Mouse (Mus musculus) midbrain, embryonic 15.5 days (tissue): ENCODE measurements around the gene Cnnm1. TPM values are rescaled to one million over a fixed set of nuclear protein-coding genes. Genes with fewer than 3 reads are reported as not detected.

ENCODE experiments used
- ATAC-seq: fragments of 200-750 bp; cut with Nextera tagmentation; replicated peaks from 2 replicates; pipeline ENCODE4 v1.8.0; 2017; ENCODE audit warnings: moderate TSS enrichment
- H3K27ac ChIP-seq: fragments of 300-500 bp; sonication (generic); 2 replicates; pipeline ENCODE4 v1.5.1; 2015; ENCODE audit warnings: mild to moderate bottlenecking, inconsistent platforms
- H3K27me3 ChIP-seq: fragments of 300-500 bp; sonication (generic); replicated peaks from 2 replicates; pipeline ENCODE4 v1.6.1; 2015; ENCODE audit warnings: inconsistent platforms
- H3K36me3 ChIP-seq: fragments of 300-500 bp; sonication (generic); replicated peaks from 2 replicates; pipeline ENCODE4 v1.6.1; 2015; ENCODE audit warnings: inconsistent platforms
- H3K4me1 ChIP-seq: fragments of 300-500 bp; sonication (generic); 2 replicates; pipeline ENCODE4 v1.6.1; 2015; ENCODE audit warnings: inconsistent platforms
- H3K4me2 ChIP-seq: fragments of 300-500 bp; sonication (generic); 2 replicates; pipeline ENCODE4 v1.6.1; 2015; ENCODE audit warnings: inconsistent platforms, mild to moderate bottlenecking, moderate library complexity
- H3K4me3 ChIP-seq: fragments of 300-500 bp; sonication (generic); 2 replicates; pipeline ENCODE4 v1.5.1; 2015; ENCODE audit warnings: mild to moderate bottlenecking, inconsistent platforms
- H3K9ac ChIP-seq: fragments of 300-500 bp; sonication (generic); 2 replicates; pipeline ENCODE4 v1.6.1; 2015; ENCODE audit warnings: mild to moderate bottlenecking, inconsistent platforms
- H3K9me3 ChIP-seq: fragments of 300-500 bp; sonication (generic); 2 replicates; pipeline ENCODE4 v1.6.1; 2016; ENCODE audit warnings: inconsistent platforms
- WGBS: fragments of 180-500 bp; shearing (Covaris S2); methylation state at CpG from one replicate; pipeline ENCODE4 v1.1.7; 2015; ENCODE audit warnings: mixed read lengths; 5-methylcytosine and 5-hydroxymethylcytosine counted together
- polyA plus RNA-seq: library from polyadenylated mRNA; unstranded; fragments of >200 nt; fragmentation: Nextera tagmentation; extraction: Ambion mirVana; gene quantifications from 2 replicates; pipeline ENCODE4 v1.2.1, GENCODE M21; 2015

Gene Cnnm1
- polyA plus RNA-seq, result 2.1 and 3.3 TPM in 2 replicates

DNA sequence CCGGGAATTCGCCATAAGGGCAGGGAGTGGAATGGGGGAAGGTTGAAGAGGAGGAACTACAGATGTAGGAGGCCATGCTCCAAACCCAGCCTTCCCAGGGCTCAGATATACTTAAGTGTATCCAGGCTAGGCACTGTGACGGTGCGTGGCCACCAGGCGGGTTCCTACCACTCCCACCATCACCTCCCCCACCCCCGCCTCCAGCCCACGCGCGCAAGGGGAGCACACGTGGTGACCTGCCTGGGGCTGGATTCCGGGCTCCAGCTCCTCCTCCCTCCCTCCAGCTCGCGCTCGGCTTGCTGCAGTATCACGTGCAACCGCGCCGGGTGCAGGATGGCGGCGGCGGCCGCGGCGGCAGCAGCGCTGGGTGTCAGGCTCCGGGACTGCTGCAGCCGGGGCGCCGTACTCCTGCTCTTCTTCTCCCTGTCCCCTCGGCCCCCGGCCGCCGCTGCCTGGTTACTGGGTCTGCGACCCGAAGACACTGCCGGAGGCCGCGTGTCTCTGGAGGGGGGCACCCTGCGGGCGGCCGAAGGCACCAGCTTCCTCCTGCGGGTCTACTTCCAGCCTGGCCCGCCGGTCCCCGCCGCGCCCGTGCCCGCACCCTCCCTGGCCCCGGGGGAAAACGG lies at the start of gene Cnnm1:
Gene Cnnm1 (plus strand): TSS at position 325 of the 626 bp plus-strand sequence.
- H3K4me1 ChIP-seq, result peaks cover 15% of the 10 kb centered on the region
- peak within 1 kb of the TSS; percentile 81 for H3K27ac ChIP-seq
- H3K27me3 ChIP-seq, result peaks cover 12% of the 10 kb centered on the region
- H3K4me3 ChIP-seq, result peak within 1 kb of the TSS; percentile 81
- 1% methylated on average over 51 of the region's 51 CpGs for WGBS
- H3K4me2 ChIP-seq, result peak within 1 kb of the TSS; percentile 97
- peak; percentile 91 for ATAC-seq
- H3K9ac ChIP-seq, result peak within 1 kb of the TSS; percentile 66
- no peaks in the 10 kb centered on the region for H3K9me3 ChIP-seq
- H3K36me3 ChIP-seq, result no peaks in the 10 kb centered on the region

DNA sequence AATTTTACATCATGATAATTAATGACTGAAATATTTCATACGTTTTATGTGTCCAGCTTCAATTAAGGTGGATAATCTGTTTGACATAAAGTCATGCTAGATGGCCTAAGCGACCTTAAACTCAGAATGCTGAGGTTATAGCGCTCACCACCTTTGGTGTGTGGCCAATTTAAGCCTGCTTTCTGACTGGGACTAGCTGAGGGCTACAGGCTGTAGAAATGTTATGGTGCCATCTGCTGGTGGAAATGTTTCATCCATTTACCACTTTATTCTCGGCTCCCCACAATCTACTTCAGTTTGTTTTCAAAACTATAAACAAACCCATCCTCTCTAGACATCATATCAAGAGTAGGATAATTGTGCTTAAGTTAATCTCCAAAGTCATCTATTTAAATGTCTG lies 43.9 kb upstream of the Cnnm1 start:
- no peaks in the 10 kb centered on the region for H3K36me3 ChIP-seq
- peak; percentile 75; the same call in 1 of the 2 replicates for ATAC-seq
- H3K9ac ChIP-seq, result no peak overlapping the region
- no peaks in the 10 kb centered on the region for H3K4me1 ChIP-seq
- H3K27ac ChIP-seq, result no peak overlapping the region
- peaks cover 3% of the 10 kb centered on the region; the same call in 1 of the 2 replicates for H3K27me3 ChIP-seq
- no peak overlapping the region for H3K4me2 ChIP-seq
- 6% methylated on average over 4 of the region's 4 CpGs for WGBS
- H3K4me3 ChIP-seq, result no peak overlapping the region
- H3K9me3 ChIP-seq, result no peaks in the 10 kb centered on the region

DNA sequence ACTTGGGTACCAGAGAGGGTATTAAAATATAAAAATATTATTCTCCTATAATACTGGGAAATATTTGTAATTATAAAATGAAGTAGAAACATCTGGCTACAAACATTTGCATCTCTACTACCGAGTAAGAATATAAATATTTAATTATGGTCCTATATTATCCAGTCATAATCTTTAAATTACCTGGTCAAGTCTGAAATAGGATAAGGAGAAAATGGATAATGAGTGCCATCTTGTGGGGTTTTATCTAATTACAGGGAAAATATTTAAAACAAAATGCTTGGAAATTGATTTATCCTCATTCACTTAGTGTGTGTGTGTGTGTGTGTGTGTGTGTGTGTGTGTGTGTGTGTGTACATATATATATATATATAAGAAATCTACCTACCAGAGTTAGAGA lies 33.1 kb upstream of the Cnnm1 start:
- 30% methylated on average over 1 of the region's 1 CpGs for WGBS
- Histone ChIP-seq H3K9me3 (no peaks in the 10 kb centered on the region), H3K27ac (no peak overlapping the region), H3K4me2 (no peak overlapping the region), H3K4me3 (no peak overlapping the region), H3K27me3 (no peaks in the 10 kb centered on the region), H3K4me1 (no peaks in the 10 kb centered on the region), H3K9ac (no peak overlapping the region), H3K36me3 (no peaks in the 10 kb centered on the region)
- ATAC-seq, result no peak

DNA sequence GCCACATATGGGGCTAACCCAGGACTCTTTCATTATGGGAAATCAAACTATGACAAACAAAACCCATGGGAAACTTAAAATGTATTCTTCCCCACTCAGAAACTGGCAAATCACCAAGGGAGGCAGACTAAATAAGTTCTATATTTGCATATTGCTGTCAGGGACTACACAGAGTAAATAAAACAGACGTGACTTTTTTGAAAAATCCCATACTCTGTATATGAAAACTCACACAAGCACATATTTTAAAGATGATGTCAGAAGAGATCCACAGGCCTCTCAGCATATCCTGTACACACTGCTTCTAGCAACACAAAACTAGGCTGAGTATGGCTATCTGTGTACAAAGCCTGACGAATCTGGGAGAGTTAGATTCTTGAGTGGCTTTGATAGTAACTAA lies 24.7 kb upstream of the Cnnm1 start:
- H3K27ac ChIP-seq, result no peak overlapping the region
- no peak overlapping the region for H3K4me3 ChIP-seq
- no peak overlapping the region for H3K9ac ChIP-seq
- no peak overlapping the region for H3K4me2 ChIP-seq
- H3K27me3 ChIP-seq, result no peaks in the 10 kb centered on the region
- no peaks in the 10 kb centered on the region for H3K9me3 ChIP-seq
- no peaks in the 10 kb centered on the region for H3K36me3 ChIP-seq
- H3K4me1 ChIP-seq, result no peaks in the 10 kb centered on the region
- ATAC-seq, result no peak
- WGBS, result 71% methylated on average over 2 of the region's 2 CpGs

DNA sequence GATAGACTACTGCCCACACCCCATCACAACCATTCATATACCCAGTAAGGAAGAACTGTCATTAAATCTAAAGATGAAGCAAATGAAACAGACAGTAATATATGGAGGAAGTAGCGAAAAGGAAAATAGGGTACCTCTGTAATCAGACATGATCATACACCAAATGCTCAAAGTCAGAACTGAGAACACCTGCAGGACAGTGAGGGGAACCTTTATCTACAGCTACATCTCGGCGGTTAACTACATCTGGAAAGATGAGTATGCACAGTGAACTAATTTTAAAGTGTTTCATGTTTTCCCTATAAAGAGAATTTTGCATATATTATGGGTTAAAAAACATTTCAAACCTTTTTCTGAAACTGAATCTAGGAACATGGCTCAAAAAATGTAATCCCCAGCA lies 19.7 kb upstream of the Cnnm1 start:
- Histone ChIP-seq H3K27me3 (no peaks in the 10 kb centered on the region), H3K4me1 (no peaks in the 10 kb centered on the region), H3K9ac (no peak overlapping the region), H3K36me3 (no peaks in the 10 kb centered on the region), H3K4me3 (no peak overlapping the region), H3K4me2 (no peak overlapping the region), H3K9me3 (no peaks in the 10 kb centered on the region), H3K27ac (no peak overlapping the region)
- no peak for ATAC-seq
- 87% methylated on average over 3 of the region's 3 CpGs for WGBS

DNA sequence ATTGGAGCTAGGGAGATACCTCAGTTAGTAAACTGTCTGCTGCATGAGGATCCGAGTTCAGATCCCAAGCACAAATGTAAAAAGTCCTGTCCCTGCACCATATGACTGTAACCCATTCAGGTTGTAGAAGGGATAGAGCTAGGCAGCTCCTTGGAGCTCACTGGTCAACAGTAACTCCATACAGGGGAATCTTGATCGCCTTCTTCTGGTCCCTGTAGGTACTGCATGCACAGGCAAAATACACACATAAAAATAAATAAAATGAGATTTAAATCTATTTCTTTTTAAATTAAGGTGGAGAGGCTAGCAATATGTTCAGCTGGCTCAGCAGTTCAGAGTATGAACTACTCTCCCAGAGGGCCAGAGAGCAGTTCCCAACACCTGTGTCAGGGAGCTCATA lies 16.2 kb upstream of the Cnnm1 start:
- Histone ChIP-seq H3K27ac (no peak overlapping the region), H3K27me3 (no peaks in the 10 kb centered on the region), H3K9me3 (no peaks in the 10 kb centered on the region), H3K9ac (no peak overlapping the region), H3K4me3 (no peak overlapping the region), H3K4me1 (no peaks in the 10 kb centered on the region), H3K36me3 (no peaks in the 10 kb centered on the region), H3K4me2 (no peak overlapping the region)
- WGBS, result 79% methylated on average over 2 of the region's 2 CpGs
- ATAC-seq, result no peak

DNA sequence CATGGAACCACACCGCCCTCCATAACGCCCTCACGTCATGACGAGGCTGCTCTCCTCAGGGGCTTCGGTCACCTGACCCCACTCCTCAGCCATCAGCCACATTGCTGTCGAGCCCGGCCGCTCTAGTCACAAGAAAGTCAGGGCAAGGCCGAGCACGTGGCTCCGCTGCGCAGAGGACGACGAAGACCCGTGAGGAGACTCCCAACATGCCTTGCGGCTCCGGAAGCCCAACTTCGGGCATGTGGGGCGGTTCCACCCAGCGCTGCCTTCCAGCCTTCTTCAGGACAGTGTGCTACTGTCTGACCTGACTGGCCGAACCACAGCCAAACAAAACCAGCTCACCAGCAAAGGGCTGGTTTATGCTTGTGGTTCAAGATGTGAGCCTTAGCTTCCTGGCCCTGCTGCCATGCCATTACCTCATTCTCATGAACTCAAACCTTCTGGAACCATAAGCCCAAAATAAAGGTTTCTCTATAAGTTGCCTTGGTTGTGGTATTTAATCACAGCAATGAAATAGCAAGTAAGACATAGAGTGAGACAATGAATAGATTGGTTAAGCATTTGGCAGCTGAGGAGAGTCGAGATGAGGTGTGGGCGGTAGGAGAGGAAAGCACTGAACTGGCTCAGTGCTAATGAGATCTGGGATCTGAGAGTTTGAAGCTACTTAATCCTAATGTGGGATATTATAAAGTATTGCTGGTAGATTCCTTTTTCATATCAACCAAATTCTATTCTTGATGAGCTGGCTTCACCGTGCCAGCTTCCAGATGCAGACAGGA lies 12.6 kb upstream of the Cnnm1 start:
- no peaks in the 10 kb centered on the region for H3K9me3 ChIP-seq
- ATAC-seq, result no peak
- H3K4me1 ChIP-seq, result no peaks in the 10 kb centered on the region
- 93% methylated on average over 24 of the region's 24 CpGs for WGBS
- no peak overlapping the region for H3K4me3 ChIP-seq
- H3K27ac ChIP-seq, result no peak overlapping the region
- no peak overlapping the region for H3K9ac ChIP-seq
- no peak overlapping the region for H3K4me2 ChIP-seq
- no peaks in the 10 kb centered on the region for H3K36me3 ChIP-seq
- H3K27me3 ChIP-seq, result no peaks in the 10 kb centered on the region

DNA sequence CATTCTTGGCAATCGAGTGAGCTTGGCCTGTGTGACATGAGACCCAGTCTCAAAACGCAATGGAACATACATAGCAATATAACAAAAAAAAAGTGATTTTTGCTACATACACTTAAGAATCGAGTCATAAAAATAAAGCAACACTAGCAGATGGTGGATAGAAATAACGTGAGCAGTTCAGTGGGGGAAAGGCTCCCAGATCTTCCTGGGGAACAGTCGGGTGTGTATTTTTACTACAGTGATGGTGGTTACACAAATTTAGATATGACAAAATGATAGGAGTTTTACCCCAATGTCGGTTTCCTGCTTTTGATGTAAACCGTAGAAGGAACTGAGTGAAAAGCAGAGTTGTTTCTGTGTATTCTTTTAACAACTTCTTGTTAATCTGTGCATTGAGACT lies 990 bp upstream of the Cnnm1 start:
- 79% methylated on average over 7 of the region's 7 CpGs for WGBS
- Histone ChIP-seq H3K36me3 (no peaks in the 10 kb centered on the region), H3K9me3 (no peaks in the 10 kb centered on the region), H3K9ac (no peak overlapping the region), H3K4me2 (no peak overlapping the region), H3K4me1 (peaks cover 15% of the 10 kb centered on the region), H3K4me3 (no peak overlapping the region), H3K27ac (no peak overlapping the region), H3K27me3 (peaks cover 12% of the 10 kb centered on the region)
- ATAC-seq, result no peak

DNA sequence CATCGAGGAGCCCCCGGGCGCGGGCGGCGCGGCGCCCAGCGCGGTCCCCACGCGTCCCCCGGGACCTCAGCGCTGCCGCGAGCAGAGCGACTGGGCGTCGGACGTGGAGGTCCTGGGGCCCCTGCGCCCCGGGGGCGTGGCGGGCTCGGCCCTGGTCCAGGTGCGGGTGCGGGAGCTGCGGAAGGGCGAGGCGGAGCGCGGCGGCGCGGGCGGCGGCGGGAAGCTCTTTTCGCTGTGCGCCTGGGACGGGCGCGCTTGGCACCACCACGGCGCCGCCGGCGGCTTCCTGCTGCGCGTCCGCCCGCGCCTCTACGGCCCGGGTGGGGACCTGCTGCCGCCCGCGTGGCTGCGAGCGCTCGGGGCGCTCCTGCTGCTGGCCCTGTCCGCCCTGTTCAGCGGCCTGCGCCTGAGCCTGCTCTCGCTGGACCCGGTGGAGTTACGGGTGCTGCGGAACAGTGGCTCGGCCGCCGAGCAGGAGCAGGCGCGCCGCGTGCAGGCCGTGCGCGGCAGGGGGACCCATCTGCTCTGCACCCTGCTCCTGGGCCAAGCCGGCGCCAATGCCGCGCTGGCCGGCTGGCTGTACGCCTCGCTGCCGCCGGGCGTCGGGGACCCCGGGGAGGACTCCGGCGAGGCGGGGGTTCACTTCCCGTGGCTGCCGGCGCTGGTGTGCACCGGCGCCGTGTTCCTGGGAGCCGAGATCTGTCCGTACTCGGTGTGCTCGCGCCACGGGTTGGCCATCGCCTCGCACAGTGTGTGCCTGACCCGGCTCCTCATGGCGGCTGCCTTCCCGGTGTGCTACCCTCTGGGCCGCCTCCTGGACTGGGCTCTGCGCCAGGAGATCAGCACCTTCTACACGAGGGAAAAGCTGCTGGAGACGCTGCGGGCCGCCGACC lies 778 bp downstream of the Cnnm1 start:
- Histone ChIP-seq H3K4me2 (peak overlapping the region; percentile 97), H3K27ac (peak overlapping the region; percentile 81), H3K27me3 (peaks cover 12% of the 10 kb centered on the region), H3K4me3 (peak overlapping the region; percentile 81), H3K9ac (peak overlapping the region; percentile 66), H3K36me3 (no peaks in the 10 kb centered on the region), H3K9me3 (no peaks in the 10 kb centered on the region), H3K4me1 (peaks cover 15% of the 10 kb centered on the region)
- peak; percentile 73 for ATAC-seq
- WGBS, result under 1% methylated on average over 101 of the region's 118 CpGs

DNA sequence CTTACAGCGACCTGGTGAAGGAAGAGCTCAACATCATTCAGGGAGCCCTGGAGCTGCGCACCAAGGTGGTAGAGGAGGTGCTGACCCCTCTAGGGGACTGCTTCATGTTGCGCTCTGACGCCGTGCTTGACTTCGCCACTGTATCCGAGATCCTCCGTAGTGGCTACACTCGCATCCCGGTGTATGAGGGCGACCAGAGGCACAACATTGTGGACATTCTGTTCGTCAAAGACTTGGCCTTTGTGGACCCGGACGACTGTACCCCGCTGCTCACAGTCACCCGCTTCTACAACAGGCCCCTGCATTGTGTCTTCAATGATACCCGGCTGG lies 1.4 kb downstream of the Cnnm1 start:
- Histone ChIP-seq H3K36me3 (no peaks in the 10 kb centered on the region), H3K4me3 (peak overlapping the region; percentile 81), H3K4me1 (peaks cover 15% of the 10 kb centered on the region), H3K9me3 (no peaks in the 10 kb centered on the region), H3K4me2 (peak overlapping the region; percentile 97), H3K27me3 (peaks cover 12% of the 10 kb centered on the region), H3K27ac (peak overlapping the region; percentile 81), H3K9ac (peak overlapping the region; percentile 66)
- peak; percentile 12 for ATAC-seq
- 11% methylated on average over 17 of the region's 17 CpGs for WGBS

DNA sequence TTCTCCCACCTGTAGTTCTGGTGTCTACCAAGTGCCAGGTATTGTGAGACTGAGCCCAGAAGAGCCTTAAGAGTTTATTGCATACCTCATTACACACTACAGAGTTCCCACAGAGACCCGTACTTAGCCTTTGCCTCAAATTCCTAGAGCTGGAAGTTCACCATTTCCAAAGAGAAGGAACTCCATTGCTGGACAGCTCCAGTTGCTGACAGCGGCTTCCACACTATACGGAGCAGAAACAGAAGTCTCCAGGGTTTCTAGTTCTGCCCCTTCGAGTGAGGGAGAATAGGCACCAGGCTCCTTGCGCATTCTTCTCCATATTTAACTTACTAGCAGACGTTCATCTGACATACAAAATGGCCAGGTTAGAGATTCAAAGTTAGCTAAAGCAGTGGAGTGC lies 2.0 kb downstream of the Cnnm1 start:
- peaks cover 15% of the 10 kb centered on the region for H3K4me1 ChIP-seq
- no peak overlapping the region for H3K9ac ChIP-seq
- H3K4me3 ChIP-seq, result peak overlapping the region; percentile 81
- H3K36me3 ChIP-seq, result no peaks in the 10 kb centered on the region
- peak overlapping the region; percentile 97 for H3K4me2 ChIP-seq
- H3K9me3 ChIP-seq, result no peaks in the 10 kb centered on the region
- H3K27ac ChIP-seq, result no peak overlapping the region
- H3K27me3 ChIP-seq, result peaks cover 12% of the 10 kb centered on the region
- ATAC-seq, result no peak
- WGBS, result 49% methylated on average over 6 of the region's 6 CpGs

DNA sequence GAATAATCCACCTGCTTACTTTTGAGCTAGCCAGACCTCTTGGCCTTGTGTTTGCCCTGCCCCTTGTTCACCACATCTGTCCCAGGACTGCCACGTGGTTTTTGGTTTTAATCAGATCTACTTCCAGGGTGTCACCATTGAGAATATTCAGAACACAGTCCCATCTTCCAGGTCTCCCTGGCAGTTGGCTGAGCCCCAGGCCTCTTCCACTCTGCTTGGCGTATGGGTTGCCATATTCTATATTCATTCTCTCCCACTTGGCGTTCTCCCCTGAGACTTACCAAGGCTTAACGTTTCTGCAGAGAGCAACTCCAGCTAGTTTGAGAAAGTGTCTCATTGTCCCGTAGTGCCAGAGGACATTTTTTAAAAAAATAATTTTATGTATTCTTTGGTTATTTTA lies 2.7 kb downstream of the Cnnm1 start:
- no peak for ATAC-seq
- no peak overlapping the region for H3K4me2 ChIP-seq
- WGBS, result 86% methylated on average over 5 of the region's 5 CpGs

More for the DNA sequence above, 2.7 kb downstream of the Cnnm1 start:
- Histone ChIP-seq H3K4me3 (no peak overlapping the region), H3K9ac (no peak overlapping the region), H3K9me3 (no peaks in the 10 kb centered on the region), H3K4me1 (peaks cover 15% of the 10 kb centered on the region), H3K27ac (no peak overlapping the region), H3K36me3 (no peaks in the 10 kb centered on the region), H3K27me3 (peaks cover 12% of the 10 kb centered on the region)
